ENCODE assay signal across 20 mouse cellular contexts in genomic region chr11:113631862-113632261, GRCm38 (mm10). TPM values are rescaled to one million over a fixed set of nuclear protein-coding genes. Genes with fewer than 3 reads are reported as not detected.
DNase-seq lines count a peak whose midpoint lies in the region; ATAC-seq and TF ChIP-seq lines count a peak whose summit lies in the region.
"Had no signal": no experiment of that assay in that cellular context is flagged by ENCODE, and none has a peak within 500 bp of the region (broad histone marks: within the 10 kb centered on the region; RNA-seq: fewer than 3 reads in every experiment).

No protein-coding gene starts in this region.

- H3K9ac ChIP-seq in lung, postnatal 0 days (replicated peaks; ENCODE audit: low read depth) = no peak overlapping the region
- no peak overlapping the region for H3K9ac ChIP-seq in liver, embryonic 13.5 days
- H3K9ac ChIP-seq in stomach, embryonic 14.5 days (replicated peaks; ENCODE audit: low read depth, low read length) = no peak overlapping the region
- no peak overlapping the region for H3K9ac ChIP-seq in hindbrain, embryonic 13.5 days
- H3K9ac ChIP-seq: forebrain, postnatal 0 days; heart, embryonic 13.5 days; midbrain, embryonic 12.5 days had no signal

- no peak overlapping the region for H3K27ac ChIP-seq in lung, postnatal 0 days (ENCODE audit: low read length)
- H3K27ac ChIP-seq in liver, embryonic 13.5 days = no peak overlapping the region; the same call in 1 of the 2 replicates
- H3K27ac ChIP-seq in stomach, embryonic 14.5 days (ENCODE audit: low read length) = peak overlapping the region; percentile 10; the same call in 1 of the 2 replicates
- H3K27ac ChIP-seq in hindbrain, embryonic 13.5 days = no peak overlapping the region
- H3K27ac ChIP-seq: embryonic facial prominence, embryonic 10.5 days; heart, adult 2 months; heart, embryonic 13.5 days; limb, embryonic 10.5 days; midbrain, embryonic 12.5 days had no signal

- no peak for DNase-seq in lung, postnatal 0 days (ENCODE audit: low spot score)
- no peak for DNase-seq in lung, postnatal 10 days
- DNase-seq in liver, embryonic 13.5 days = no peak
- DNase-seq in urinary bladder, adult 2 months (ENCODE audit: low spot score) = no peak
- DNase-seq in left cerebral cortex, postnatal 4 days = no peak
- DNase-seq: adrenal gland, postnatal 25 days; cerebellum, adult 9-10 months; forebrain, postnatal 0 days; gastrocnemius, postnatal 36 days; heart, adult 2 months; heart, postnatal 14 days; kidney, postnatal 36 days; thymus, postnatal 25 days had no signal

- no peaks in the 10 kb centered on the region for H3K9me3 ChIP-seq in lung, postnatal 0 days (ENCODE audit: low read length)
- no peaks in the 10 kb centered on the region for H3K9me3 ChIP-seq in liver, embryonic 13.5 days (replicated peaks)
- no peaks in the 10 kb centered on the region for H3K9me3 ChIP-seq in stomach, embryonic 14.5 days (ENCODE audit: control insufficient read depth, low read depth, low read length)
- H3K9me3 ChIP-seq in hindbrain, embryonic 13.5 days = no peaks in the 10 kb centered on the region
- H3K9me3 ChIP-seq: embryonic facial prominence, embryonic 10.5 days; heart, embryonic 13.5 days; limb, embryonic 10.5 days; midbrain, embryonic 12.5 days had no signal

- TF ChIP-seq EP300 in lung, postnatal 0 days (IDR thresholded peaks at IDR 0.05) = no peak

- H3K4me3 ChIP-seq in lung, postnatal 0 days (ENCODE audit: low read depth, low read length) = no peak overlapping the region
- no peak overlapping the region for H3K4me3 ChIP-seq in liver, embryonic 13.5 days (replicated peaks)
- H3K4me3 ChIP-seq in stomach, embryonic 14.5 days (ENCODE audit: low read depth, low read length) = no peak overlapping the region
- no peak overlapping the region for H3K4me3 ChIP-seq in hindbrain, embryonic 13.5 days
- H3K4me3 ChIP-seq: embryonic facial prominence, embryonic 10.5 days; heart, adult 2 months; heart, embryonic 13.5 days; limb, embryonic 10.5 days; midbrain, embryonic 12.5 days had no signal

- H3K4me2 ChIP-seq in lung, postnatal 0 days (replicated peaks; ENCODE audit: low read depth, low read length) = peak overlapping the region; percentile 17; the same call in 1 of the 2 replicates
- peak overlapping the region; percentile 20; the same call in 1 of the 2 replicates for H3K4me2 ChIP-seq in liver, embryonic 13.5 days
- H3K4me2 ChIP-seq in stomach, embryonic 14.5 days (replicated peaks; ENCODE audit: low read depth, low read length) = 0 out of 2 replicates have a peak overlapping the region, but pooled peaks have one; percentile 10
- no peak overlapping the region for H3K4me2 ChIP-seq in hindbrain, embryonic 13.5 days
- H3K4me2 ChIP-seq: heart, embryonic 13.5 days; midbrain, embryonic 12.5 days had no signal

- no peak for ATAC-seq in lung, postnatal 0 days
- peak; percentile 72 for ATAC-seq in liver, embryonic 13.5 days (ENCODE audit: low read depth)
- ATAC-seq in stomach, embryonic 14.5 days (ENCODE audit: insufficient number of reproducible peaks, insufficient read depth, low FRiP score, low read depth) = peak; percentile 66; the same call in 1 of the 2 replicates
- ATAC-seq in hindbrain, embryonic 13.5 days (ENCODE audit: low FRiP score) = no peak
- ATAC-seq: forebrain, postnatal 0 days had no signal

- H3K4me1 ChIP-seq in lung, postnatal 0 days (ENCODE audit: insufficient read depth, low read depth, low read length) = no peaks in the 10 kb centered on the region
- H3K4me1 ChIP-seq in liver, embryonic 13.5 days (replicated peaks) = 0 out of 2 replicates have a peak, but pooled peaks cover 4% of the 10 kb centered on the region
- no peaks in the 10 kb centered on the region for H3K4me1 ChIP-seq in stomach, embryonic 14.5 days (ENCODE audit: control insufficient read depth, insufficient read depth, low read length)
- peaks cover 5% of the 10 kb centered on the region; the same call in 1 of the 2 replicates for H3K4me1 ChIP-seq in hindbrain, embryonic 13.5 days (replicated peaks)
- H3K4me1 ChIP-seq: embryonic facial prominence, embryonic 10.5 days; heart, embryonic 13.5 days; limb, embryonic 10.5 days; midbrain, embryonic 12.5 days had no signal

- H3K36me3 ChIP-seq in lung, postnatal 0 days (ENCODE audit: insufficient read depth, low read length) = no peaks in the 10 kb centered on the region
- no peaks in the 10 kb centered on the region for H3K36me3 ChIP-seq in liver, embryonic 13.5 days
- no peaks in the 10 kb centered on the region for H3K36me3 ChIP-seq in stomach, embryonic 14.5 days (ENCODE audit: control insufficient read depth, insufficient read depth, low read length)
- no peaks in the 10 kb centered on the region for H3K36me3 ChIP-seq in hindbrain, embryonic 13.5 days
- H3K36me3 ChIP-seq: embryonic facial prominence, embryonic 10.5 days; heart, embryonic 13.5 days; limb, embryonic 10.5 days; midbrain, embryonic 12.5 days had no signal

- WGBS in lung, postnatal 0 days = 56% methylated on average over 8 of the region's 8 CpGs
- 62% methylated on average over 8 of the region's 8 CpGs for WGBS in liver, embryonic 13.5 days (ENCODE audit: insufficient replicate concordance)
- 56% methylated on average over 8 of the region's 8 CpGs for WGBS in stomach, embryonic 14.5 days
- WGBS in hindbrain, embryonic 13.5 days = 58% methylated on average over 8 of the region's 8 CpGs

- no peak for TF ChIP-seq CTCF in lung, postnatal 0 days (IDR thresholded peaks at IDR 0.05)

- H3K27me3 ChIP-seq in lung, postnatal 0 days (replicated peaks; ENCODE audit: insufficient read depth, low read length) = no peaks in the 10 kb centered on the region
- no peaks in the 10 kb centered on the region for H3K27me3 ChIP-seq in liver, embryonic 13.5 days
- H3K27me3 ChIP-seq in stomach, embryonic 14.5 days (ENCODE audit: control insufficient read depth, insufficient read depth, low read length) = no peaks in the 10 kb centered on the region
- 0 out of 2 replicates have a peak, but pooled peaks cover 3% of the 10 kb centered on the region for H3K27me3 ChIP-seq in hindbrain, embryonic 13.5 days
- H3K27me3 ChIP-seq: midbrain, embryonic 12.5 days had no signal

- intact Hi-C loops in left cerebral cortex, postnatal 4 days (cut with DNase I) = no loop called here

RNA-seq across cellular contexts. Expression of gene Sstr2, which starts 12.7 kb away (rescaled TPM):
- 3.9 and 4.0 TPM in 2 replicates for polyA plus RNA-seq in lung, postnatal 0 days (2015; fragmentation: Nextera tagmentation; extraction: Ambion mirVana)
- 2.7 and 2.9 TPM in 2 replicates for polyA plus RNA-seq in liver, embryonic 13.5 days (2015; fragmentation: Nextera tagmentation; extraction: Ambion mirVana)
- polyA plus RNA-seq in stomach, embryonic 14.5 days (2014; fragmentation: Nextera tagmentation; extraction: Ambion mirVana) = 0.56 and 2.0 TPM in 2 replicates
- polyA plus RNA-seq in urinary bladder, adult 2 months (2012; rRNA removed) = 0.15 and 0.21 TPM in 2 replicates
- total RNA-seq in left cerebral cortex, postnatal 4 days (2021) = 10 to 100 TPM; 21.2 to 23.0 TPM
- 32.8 and 34.9 TPM in 2 replicates for polyA plus RNA-seq in hindbrain, embryonic 13.5 days (2015; fragmentation: Nextera tagmentation; extraction: Ambion mirVana)
- total RNA-seq: gastrocnemius, postnatal 36 days; heart, adult 2 months; heart, postnatal 14 days; megakaryocyte, adult 5-6 weeks had no signal
- polyA plus RNA-seq: heart, adult 2 months had no signal

RNA-seq across cellular contexts. Expression of gene Cog1, which starts 17.1 kb away (rescaled TPM):
- 18.6 and 19.0 TPM in 2 replicates for polyA plus RNA-seq in lung, postnatal 0 days (2015; fragmentation: Nextera tagmentation; extraction: Ambion mirVana)
- polyA plus RNA-seq in liver, embryonic 13.5 days (2015; fragmentation: Nextera tagmentation; extraction: Ambion mirVana) = 12.3 and 14.3 TPM in 2 replicates
- polyA plus RNA-seq in stomach, embryonic 14.5 days (2014; fragmentation: Nextera tagmentation; extraction: Ambion mirVana) = 20.7 and 24.4 TPM in 2 replicates
- polyA plus RNA-seq in urinary bladder, adult 2 months (2012; rRNA removed) = 40.7 and 42.7 TPM in 2 replicates
- total RNA-seq in left cerebral cortex, postnatal 4 days (2021) = 10 to 100 TPM; 36.2 to 36.4 TPM
- polyA plus RNA-seq in hindbrain, embryonic 13.5 days (2015; fragmentation: Nextera tagmentation; extraction: Ambion mirVana) = 33.4 and 35.6 TPM in 2 replicates

RNA-seq across cellular contexts. Expression of gene Slc39a11, which starts 18.0 kb away (rescaled TPM):
- polyA plus RNA-seq in lung, postnatal 0 days (2015; fragmentation: Nextera tagmentation; extraction: Ambion mirVana) = 14.3 and 15.1 TPM in 2 replicates
- 15.0 and 16.3 TPM in 2 replicates for polyA plus RNA-seq in liver, embryonic 13.5 days (2015; fragmentation: Nextera tagmentation; extraction: Ambion mirVana)
- polyA plus RNA-seq in stomach, embryonic 14.5 days (2014; fragmentation: Nextera tagmentation; extraction: Ambion mirVana) = 18.6 and 24.0 TPM in 2 replicates
- 12.8 and 13.2 TPM in 2 replicates for polyA plus RNA-seq in urinary bladder, adult 2 months (2012; rRNA removed)
- total RNA-seq in left cerebral cortex, postnatal 4 days (2021) = 10 to 100 TPM; 23.5 to 26.1 TPM
- 32.2 and 34.2 TPM in 2 replicates for polyA plus RNA-seq in hindbrain, embryonic 13.5 days (2015; fragmentation: Nextera tagmentation; extraction: Ambion mirVana)

RNA-seq across cellular contexts. Expression of gene Fam104a, which starts 52.1 kb away (rescaled TPM):
- 41.3 and 44.1 TPM in 2 replicates for polyA plus RNA-seq in lung, postnatal 0 days (2015; fragmentation: Nextera tagmentation; extraction: Ambion mirVana)
- 45.1 and 46.3 TPM in 2 replicates for polyA plus RNA-seq in liver, embryonic 13.5 days (2015; fragmentation: Nextera tagmentation; extraction: Ambion mirVana)
- polyA plus RNA-seq in stomach, embryonic 14.5 days (2014; fragmentation: Nextera tagmentation; extraction: Ambion mirVana) = 46.8 and 51.2 TPM in 2 replicates
- polyA plus RNA-seq in urinary bladder, adult 2 months (2012; rRNA removed) = 25.0 and 26.5 TPM in 2 replicates
- 10 to 100 TPM; 28.1 to 29.3 TPM for total RNA-seq in left cerebral cortex, postnatal 4 days (2021)
- polyA plus RNA-seq in hindbrain, embryonic 13.5 days (2015; fragmentation: Nextera tagmentation; extraction: Ambion mirVana) = 45.0 and 46.9 TPM in 2 replicates

RNA-seq across cellular contexts. Expression of gene D11Wsu47e, which starts 52.4 kb away (rescaled TPM):
- 10.3 and 11.9 TPM in 2 replicates for polyA plus RNA-seq in lung, postnatal 0 days (2015; fragmentation: Nextera tagmentation; extraction: Ambion mirVana)
- 9.5 and 11.0 TPM in 2 replicates for polyA plus RNA-seq in liver, embryonic 13.5 days (2015; fragmentation: Nextera tagmentation; extraction: Ambion mirVana)
- polyA plus RNA-seq in stomach, embryonic 14.5 days (2014; fragmentation: Nextera tagmentation; extraction: Ambion mirVana) = 21.3 and 25.4 TPM in 2 replicates
- 11.5 and 12.5 TPM in 2 replicates for polyA plus RNA-seq in urinary bladder, adult 2 months (2012; rRNA removed)
- total RNA-seq in left cerebral cortex, postnatal 4 days (2021) = 10 to 100 TPM; 19.2 to 19.4 TPM
- 21.9 and 22.4 TPM in 2 replicates for polyA plus RNA-seq in hindbrain, embryonic 13.5 days (2015; fragmentation: Nextera tagmentation; extraction: Ambion mirVana)

Comparison
In these comparisons a context has a peak if more than half of its experiments do, and no peak if none do; other contexts are left out.
1. ATAC-seq: peak in liver, embryonic 13.5 days (single experiment) and stomach, embryonic 14.5 days (single experiment); none in lung, postnatal 0 days (single experiment) and hindbrain, embryonic 13.5 days (single experiment).